Mouse (Mus musculus): ENCODE data around the gene Mthfsd. TPM values are rescaled to one million over a fixed set of nuclear protein-coding genes. Genes with fewer than 3 reads are reported as not detected.

Gene Mthfsd
- polyA plus RNA-seq, 1 experiment = 22.3 TPM

GRCm38 (mm10) chr8:121058081-121058480 is 50.1 kb downstream of the Mthfsd start:
- no peak overlapping the region for H3K4me2 ChIP-seq (ENCODE audit: low read depth)
- H3K27me3 ChIP-seq (ENCODE audit: control insufficient read depth, insufficient read depth, insufficient read length) = peaks cover 76% of the 10 kb centered on the region
- no peaks in the 10 kb centered on the region for H3K36me3 ChIP-seq (ENCODE audit: control insufficient read depth, insufficient read depth)
- no peaks in the 10 kb centered on the region for H3K79me2 ChIP-seq (ENCODE audit: control insufficient read depth, insufficient read depth)
- H3ac ChIP-seq (ENCODE audit: control insufficient read depth, insufficient read length) = no peak overlapping the region
- H3K4me3 ChIP-seq = no peak overlapping the region
- TF ChIP-seq POLR2A (IDR thresholded peaks at IDR 0.05; ENCODE audit: insufficient read length, low read depth) (no peak), POLR2AphosphoS2 (IDR thresholded peaks at IDR 0.05; ENCODE audit: insufficient read length, low read depth) (no peak), TCF12 (IDR thresholded peaks at IDR 0.05; ENCODE audit: insufficient read depth, poor library complexity, severe bottlenecking) (no peak), MAX (IDR thresholded peaks at IDR 0.05; ENCODE audit: low read depth) (no peak), REST (IDR thresholded peaks at IDR 0.05; ENCODE audit: insufficient read depth, insufficient read length) (no peak), MYOG (IDR thresholded peaks at IDR 0.05; ENCODE audit: control insufficient read depth in 1 of 3, insufficient read depth in 1 of 3, insufficient read length in 2 of 3, low read depth in 2 of 3) (no peak), TCF3 (IDR thresholded peaks at IDR 0.05; ENCODE audit: insufficient read length, low read depth) (no peak), SRF (IDR thresholded peaks at IDR 0.05; ENCODE audit: control insufficient read depth, insufficient read length, low read depth) (no peak)

DNA sequence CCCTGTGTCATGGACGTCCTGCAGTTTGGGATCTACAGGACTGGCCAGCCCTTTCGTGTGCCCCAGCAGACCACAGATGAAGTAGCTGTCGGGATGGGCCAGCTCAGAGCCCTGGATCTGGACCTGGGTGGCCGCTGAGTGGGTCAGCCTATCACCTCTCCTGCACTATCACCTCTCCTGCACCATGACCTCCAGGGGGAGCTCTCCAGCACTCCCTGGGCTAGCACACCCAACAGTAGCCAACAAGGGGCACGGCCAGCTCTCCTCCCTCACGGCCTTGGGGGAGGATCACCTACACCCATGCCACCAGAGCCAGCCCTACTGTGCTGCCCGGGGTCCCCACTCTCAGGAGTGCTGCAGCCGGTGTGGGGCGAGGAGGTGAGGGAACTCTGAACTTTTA is 60.8 kb downstream of the Mthfsd start:
- no peak for TF ChIP-seq CEBPB (IDR thresholded peaks at IDR 0.05; ENCODE audit: insufficient read depth, poor library complexity, severe bottlenecking)
- TF ChIP-seq SRF (IDR thresholded peaks at IDR 0.05; ENCODE audit: control insufficient read depth, insufficient read length, low read depth) = no peak
- no peak for TF ChIP-seq TCF12 (IDR thresholded peaks at IDR 0.05; ENCODE audit: insufficient read depth, poor library complexity, severe bottlenecking)
- no peak for TF ChIP-seq E2F4 (IDR thresholded peaks at IDR 0.05; ENCODE audit: insufficient read depth)
- TF ChIP-seq TCF3 (IDR thresholded peaks at IDR 0.05; ENCODE audit: insufficient read length, low read depth) = no peak
- no peak for TF ChIP-seq POLR2A (IDR thresholded peaks at IDR 0.05; ENCODE audit: insufficient read length, low read depth)
- TF ChIP-seq USF1 (IDR thresholded peaks at IDR 0.05; ENCODE audit: low read depth) = no peak
- no peak for TF ChIP-seq REST (IDR thresholded peaks at IDR 0.05; ENCODE audit: insufficient read depth, insufficient read length)
- no peak for TF ChIP-seq MYOG (IDR thresholded peaks at IDR 0.05; ENCODE audit: control insufficient read depth in 1 of 3, insufficient read depth in 1 of 3, insufficient read length in 2 of 3, low read depth in 2 of 3)
- no peak for TF ChIP-seq MYOD1 (IDR thresholded peaks at IDR 0.05; ENCODE audit: control insufficient read depth in 1 of 3, insufficient read length in 2 of 3, low read depth in 2 of 3)
- no peak for TF ChIP-seq MAX (IDR thresholded peaks at IDR 0.05; ENCODE audit: low read depth)
- no peak for TF ChIP-seq POLR2AphosphoS2 (IDR thresholded peaks at IDR 0.05; ENCODE audit: insufficient read length, low read depth)
- H3K27me3 ChIP-seq (ENCODE audit: control insufficient read depth, insufficient read depth, insufficient read length) = peaks cover 34% of the 10 kb centered on the region
- no peak overlapping the region for H3ac ChIP-seq (ENCODE audit: control insufficient read depth, insufficient read length)
- no peak overlapping the region for H3K4me3 ChIP-seq
- H3K79me2 ChIP-seq (ENCODE audit: control insufficient read depth, insufficient read depth) = no peaks in the 10 kb centered on the region
- H3K36me3 ChIP-seq (ENCODE audit: control insufficient read depth, insufficient read depth) = no peaks in the 10 kb centered on the region
- no peak overlapping the region for H3K4me2 ChIP-seq (ENCODE audit: low read depth)

DNA sequence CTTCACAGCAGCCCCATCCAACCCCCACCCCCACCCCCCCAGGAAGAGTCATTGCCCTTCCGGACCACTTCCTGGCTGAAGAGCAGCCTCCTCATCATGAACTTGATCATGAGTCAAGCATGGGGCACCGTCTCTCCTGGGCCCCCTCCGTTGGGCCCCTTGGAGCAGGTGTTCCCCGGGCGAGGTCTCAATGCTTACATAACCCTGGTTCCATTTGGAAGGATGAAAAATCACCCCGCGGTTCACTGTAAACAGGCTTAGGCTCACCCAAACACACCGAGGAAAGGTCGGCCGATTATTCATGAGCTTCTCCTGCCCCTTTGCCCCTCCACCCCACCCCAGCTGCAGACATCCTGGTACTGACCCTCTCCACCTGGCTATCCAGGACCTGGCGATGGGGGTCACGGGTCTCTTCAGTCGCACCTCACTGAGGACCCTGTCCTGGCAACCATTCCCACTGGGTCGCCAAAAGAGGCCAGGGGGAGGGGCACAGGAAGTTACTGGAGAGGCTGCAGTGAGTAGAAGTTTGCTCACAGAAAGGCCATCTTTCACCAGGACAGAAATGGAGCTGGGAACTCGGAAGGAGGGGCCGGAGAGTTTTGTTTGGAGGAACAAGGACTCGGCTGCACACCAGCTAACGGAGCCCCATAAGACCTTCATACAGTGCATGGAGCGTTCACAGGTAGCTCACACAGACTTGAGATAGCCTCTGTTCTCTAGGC is 64.3 kb downstream of the Mthfsd start:
- H3K36me3 ChIP-seq (ENCODE audit: control insufficient read depth, insufficient read depth) = no peaks in the 10 kb centered on the region
- TF ChIP-seq POLR2A (IDR thresholded peaks at IDR 0.05; ENCODE audit: insufficient read length, low read depth) = no peak
- no peak for TF ChIP-seq MAX (IDR thresholded peaks at IDR 0.05; ENCODE audit: low read depth)
- TF ChIP-seq SRF (IDR thresholded peaks at IDR 0.05; ENCODE audit: control insufficient read depth, insufficient read length, low read depth) = no peak
- no peak for TF ChIP-seq E2F4 (IDR thresholded peaks at IDR 0.05; ENCODE audit: insufficient read depth)
- no peak for TF ChIP-seq TCF3 (IDR thresholded peaks at IDR 0.05; ENCODE audit: insufficient read length, low read depth)
- no peak for TF ChIP-seq POLR2AphosphoS2 (IDR thresholded peaks at IDR 0.05; ENCODE audit: insufficient read length, low read depth)
- no peak for TF ChIP-seq TCF12 (IDR thresholded peaks at IDR 0.05; ENCODE audit: insufficient read depth, poor library complexity, severe bottlenecking)
- no peak for TF ChIP-seq MYOD1 (IDR thresholded peaks at IDR 0.05; ENCODE audit: control insufficient read depth in 1 of 3, insufficient read length in 2 of 3, low read depth in 2 of 3)
- no peak for TF ChIP-seq MYOG (IDR thresholded peaks at IDR 0.05; ENCODE audit: control insufficient read depth in 1 of 3, insufficient read depth in 1 of 3, insufficient read length in 2 of 3, low read depth in 2 of 3)
- no peak for TF ChIP-seq CEBPB (IDR thresholded peaks at IDR 0.05; ENCODE audit: insufficient read depth, poor library complexity, severe bottlenecking)
- no peak for TF ChIP-seq USF1 (IDR thresholded peaks at IDR 0.05; ENCODE audit: low read depth)
- TF ChIP-seq REST (IDR thresholded peaks at IDR 0.05; ENCODE audit: insufficient read depth, insufficient read length) = no peak
- no peak overlapping the region for H3K4me2 ChIP-seq (ENCODE audit: low read depth)
- H3K4me3 ChIP-seq = no peak overlapping the region
- H3ac ChIP-seq (ENCODE audit: control insufficient read depth, insufficient read length) = no peak overlapping the region
- H3K79me2 ChIP-seq (ENCODE audit: control insufficient read depth, insufficient read depth) = no peaks in the 10 kb centered on the region
- peaks cover 24% of the 10 kb centered on the region for H3K27me3 ChIP-seq (ENCODE audit: control insufficient read depth, insufficient read depth, insufficient read length)

Other genes starting within 250 kb of the Mthfsd start
- gene Foxf1, start 24.0 kb downstream of the Mthfsd start, polyA plus RNA-seq (2012; fragmentation: generic; extraction: Trizol) = not detected
- 7.3 TPM for gene Foxc2, start 7.8 kb upstream of the Mthfsd start, polyA plus RNA-seq (2012; fragmentation: generic; extraction: Trizol)
- 2.6 TPM for gene Foxl1, start 19.5 kb upstream of the Mthfsd start, polyA plus RNA-seq (2012; fragmentation: generic; extraction: Trizol)